Mouse (Mus musculus) urinary bladder, postnatal 36 days (tissue): Measurements from ENCODE around the gene Spred2.

Source experiments
- DNase-seq, 2 experiments: peaks; one replicate each; pipeline ENCODE4 v3.0.0; 2022; ENCODE audit warnings: low spot score in 2 of 2, mixed read lengths in 1 of 2

The Spred2 gene

DNA sequence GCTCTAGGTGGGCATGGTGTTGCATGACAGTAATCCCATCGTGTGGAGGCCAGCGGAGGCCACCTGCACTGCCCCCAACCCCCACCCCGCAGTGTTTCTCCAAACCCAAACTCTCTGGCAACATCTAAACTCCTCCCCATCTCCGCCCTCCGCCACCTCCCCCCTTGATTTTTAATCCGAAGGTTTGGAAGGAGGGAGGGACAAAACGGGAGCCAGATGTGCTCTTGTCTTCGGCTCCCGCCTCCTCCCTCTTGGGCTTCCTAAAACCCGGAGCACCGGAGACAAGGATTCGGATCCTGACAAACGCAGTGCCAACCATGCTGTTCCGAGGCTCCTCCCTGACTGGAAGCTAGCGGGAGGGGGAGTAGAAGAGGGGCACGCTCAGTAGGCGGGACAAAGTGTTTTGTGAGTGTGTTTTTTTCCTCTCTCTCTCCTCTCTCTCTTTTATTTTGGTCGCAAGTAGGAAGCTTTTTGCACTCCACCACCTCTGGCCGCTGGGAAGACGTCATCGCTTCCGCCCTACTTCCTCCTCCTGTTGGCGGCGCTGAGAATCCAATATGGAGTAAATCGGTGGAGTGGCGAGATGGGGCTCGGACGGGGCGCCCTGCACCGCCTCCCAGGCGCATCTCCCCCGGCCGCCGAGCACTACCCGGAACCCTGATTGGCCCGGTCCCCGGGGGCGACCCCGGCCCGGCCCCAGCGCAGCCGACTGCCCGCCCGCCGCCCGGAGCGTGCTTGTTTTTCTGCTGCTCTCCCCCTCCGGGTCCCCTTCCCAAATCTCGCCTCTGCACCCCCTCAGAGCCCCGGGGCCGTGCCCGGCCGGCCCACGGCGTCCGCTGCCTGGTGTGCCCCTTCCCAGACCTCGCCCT, at the start of gene Spred2:
Spred2 (plus strand) TSS at position 488 of the 869 bp plus-strand sequence.
- peak; percentile 83 to 87 for DNase-seq

DNA sequence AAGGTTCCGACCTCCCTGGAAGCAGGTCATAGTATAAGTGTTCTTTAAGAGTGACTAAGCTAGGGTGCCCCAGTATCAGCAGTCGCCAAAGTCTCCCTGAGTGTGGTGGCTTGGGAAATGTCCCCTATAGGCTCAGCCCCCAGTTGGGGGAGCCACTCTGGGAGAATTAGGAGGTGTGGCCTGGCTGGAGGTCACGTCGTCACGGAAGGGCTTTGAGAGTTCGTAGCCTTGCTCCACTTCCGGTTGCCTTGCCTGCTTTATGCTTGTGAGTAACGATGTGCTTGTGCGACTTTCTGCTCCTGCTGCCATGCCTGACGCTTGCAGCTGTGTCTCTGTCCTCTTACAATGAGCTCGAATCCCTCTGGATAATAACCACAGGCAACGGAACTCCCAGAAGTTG, 48.6 kb upstream of the Spred2 start:
- no peak for DNase-seq

DNA sequence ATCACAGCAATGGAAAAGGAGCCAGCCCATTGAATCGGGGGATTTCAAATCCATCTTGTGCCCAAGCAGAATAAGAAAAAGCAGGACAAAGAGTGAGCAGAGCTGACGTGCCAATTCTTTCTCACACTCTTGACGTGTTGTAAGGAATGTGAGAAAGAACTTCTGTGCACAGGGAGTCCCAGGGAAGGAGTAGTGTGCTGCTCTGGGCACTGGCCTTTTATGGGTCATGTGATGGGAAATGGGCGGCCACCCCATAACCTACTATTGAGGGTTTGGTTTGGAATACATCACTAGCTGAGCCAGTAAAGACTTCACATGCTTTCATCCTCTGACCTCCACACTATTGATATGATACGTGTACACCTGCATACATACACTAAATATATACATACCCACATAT, 48.2 kb upstream of the Spred2 start:
- no peak for DNase-seq

DNA sequence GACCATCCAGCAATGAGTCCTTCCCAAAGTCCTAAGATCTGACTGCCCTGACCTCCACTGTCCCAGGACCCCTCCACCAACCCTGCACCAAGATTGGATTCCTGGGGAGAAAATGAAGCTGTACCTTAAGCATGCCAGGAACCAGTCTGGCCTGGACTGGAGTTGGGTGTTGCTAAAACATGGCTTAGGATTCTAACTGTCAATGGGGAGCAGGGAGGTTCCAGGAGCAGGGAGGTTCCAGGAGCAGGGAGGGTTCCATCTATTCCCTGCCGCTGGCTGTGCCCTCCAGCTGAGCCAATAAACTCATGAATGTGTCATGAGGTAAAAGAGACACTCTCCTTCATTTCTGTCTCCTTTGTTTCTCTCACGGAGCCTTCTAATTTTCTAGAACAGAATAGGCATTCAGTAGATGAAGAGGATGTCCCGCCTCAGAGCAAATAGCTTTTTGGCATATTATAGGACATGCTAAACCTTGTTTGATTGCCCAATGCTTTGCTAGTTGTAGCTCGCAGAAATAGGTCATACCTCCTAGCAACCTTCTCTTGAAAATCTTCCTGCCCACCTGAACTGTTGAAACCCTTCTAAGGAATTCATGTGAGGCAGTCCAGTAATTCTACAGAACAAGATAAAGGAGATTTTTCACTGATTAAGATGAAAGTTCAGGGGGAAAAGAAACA, 46.8 kb upstream of the Spred2 start:
- peak; percentile 19 to 20 for DNase-seq

DNA sequence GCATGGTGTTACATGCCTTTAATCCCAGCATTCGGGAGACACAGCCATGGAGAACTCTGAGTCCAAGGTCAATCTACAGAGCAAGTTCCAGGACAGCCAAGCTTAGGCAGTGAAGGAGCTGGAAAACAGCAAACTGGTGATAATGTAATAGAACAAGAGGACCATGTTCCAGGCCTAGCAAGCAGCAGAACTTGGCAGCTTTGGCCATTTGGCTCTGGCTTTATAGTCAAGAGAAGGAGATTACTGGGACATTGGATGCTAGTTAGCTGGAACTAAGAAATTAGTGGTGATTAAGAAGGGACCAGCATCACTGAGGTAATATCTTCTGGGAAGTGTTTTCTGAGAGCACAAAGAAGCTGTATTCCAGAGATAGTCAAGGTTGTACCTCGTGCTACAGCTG, 42.8 kb upstream of the Spred2 start:
- DNase-seq: no peak

DNA sequence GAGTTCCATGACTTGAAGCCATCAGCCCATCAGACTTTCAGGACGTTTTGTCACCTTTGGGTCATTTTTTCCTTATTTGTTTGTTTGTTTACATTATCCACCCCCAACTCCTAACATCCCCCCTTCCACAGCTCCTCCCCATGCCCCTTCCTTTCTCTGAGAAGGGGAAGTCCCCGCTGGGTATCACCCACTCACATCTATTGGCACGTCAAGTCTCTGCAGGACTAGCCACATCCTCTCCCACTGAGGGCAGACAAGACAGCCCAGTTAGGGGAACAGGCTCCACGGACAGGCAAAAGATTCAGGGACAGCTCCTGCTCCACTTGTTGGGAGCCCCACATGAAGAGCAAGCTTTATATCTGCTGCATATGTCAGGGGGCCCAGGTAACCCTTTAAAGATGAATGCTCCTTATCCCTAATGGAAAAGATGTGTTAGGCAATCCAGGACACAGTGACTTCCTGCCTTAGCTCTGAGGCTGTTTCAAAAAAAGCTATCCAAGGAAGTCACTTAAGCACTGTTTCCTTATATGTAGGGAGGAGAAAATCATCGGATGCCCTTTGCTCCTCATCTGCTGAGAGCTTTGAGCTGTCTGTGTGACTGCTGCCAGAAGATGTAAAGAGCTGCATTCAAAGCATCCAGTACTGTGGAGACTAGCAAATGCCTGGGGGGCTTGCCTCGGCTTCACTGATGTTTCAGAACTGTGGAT, 33.3 kb upstream of the Spred2 start:
- DNase-seq: no peak

DNA sequence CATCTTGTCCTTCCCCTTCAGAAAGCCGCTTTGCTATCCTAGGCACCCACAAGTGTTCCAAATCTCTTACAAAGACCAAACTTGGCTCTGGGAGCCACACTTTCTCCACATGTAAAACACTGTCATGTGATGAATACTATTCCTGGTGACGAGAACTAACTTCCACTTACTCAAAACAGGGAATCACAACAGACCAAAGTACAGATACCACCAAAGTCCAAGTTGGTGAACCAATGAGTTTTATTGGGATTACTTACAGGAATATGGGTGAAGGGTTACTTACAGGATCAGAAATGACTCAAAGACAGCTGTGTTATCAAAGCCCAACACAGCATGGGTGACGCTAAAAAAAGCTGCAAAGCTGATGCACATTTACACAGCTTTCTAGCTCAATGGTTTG, 30.9 kb upstream of the Spred2 start:
- no peak for DNase-seq

DNA sequence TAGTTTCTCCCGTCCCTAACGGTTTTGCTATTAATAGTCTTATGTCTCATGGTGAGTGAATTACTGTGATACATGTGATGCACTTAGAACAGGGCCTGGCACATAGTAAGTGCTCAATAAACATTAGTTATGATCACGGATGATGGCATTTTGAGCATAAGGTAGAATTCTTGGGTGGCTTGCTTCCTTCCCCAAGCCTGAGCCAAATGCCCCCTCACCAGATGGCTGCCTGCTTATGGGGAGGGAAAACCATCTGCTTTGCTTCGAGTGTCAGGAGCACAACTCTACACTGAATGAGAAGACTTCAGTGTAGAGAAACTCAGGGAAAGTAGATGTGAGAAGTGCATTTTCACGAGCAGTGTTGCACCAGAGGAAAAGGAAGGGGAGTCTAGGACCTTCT, 24.6 kb upstream of the Spred2 start:
- DNase-seq: no peak

DNA sequence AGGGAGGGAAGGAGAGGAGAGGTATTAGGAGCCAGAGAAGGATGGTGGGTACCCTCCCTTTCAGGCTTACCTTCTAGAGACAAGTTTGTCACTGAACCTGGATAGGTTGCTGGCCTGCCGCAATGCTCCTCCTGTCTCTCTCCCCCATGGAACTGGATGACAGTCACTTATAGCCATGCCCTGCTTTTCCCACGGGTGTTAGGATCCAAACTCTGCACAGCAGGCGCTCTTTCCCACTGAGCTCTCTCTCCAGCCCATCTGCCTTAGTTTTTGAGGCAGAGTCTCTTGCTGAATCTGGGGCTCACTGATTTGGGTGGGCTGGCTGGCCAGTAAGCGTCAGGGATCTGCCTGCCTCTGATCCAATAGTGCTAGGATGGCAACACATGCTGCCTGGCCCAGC, 23.5 kb upstream of the Spred2 start:
- DNase-seq: no peak

DNA sequence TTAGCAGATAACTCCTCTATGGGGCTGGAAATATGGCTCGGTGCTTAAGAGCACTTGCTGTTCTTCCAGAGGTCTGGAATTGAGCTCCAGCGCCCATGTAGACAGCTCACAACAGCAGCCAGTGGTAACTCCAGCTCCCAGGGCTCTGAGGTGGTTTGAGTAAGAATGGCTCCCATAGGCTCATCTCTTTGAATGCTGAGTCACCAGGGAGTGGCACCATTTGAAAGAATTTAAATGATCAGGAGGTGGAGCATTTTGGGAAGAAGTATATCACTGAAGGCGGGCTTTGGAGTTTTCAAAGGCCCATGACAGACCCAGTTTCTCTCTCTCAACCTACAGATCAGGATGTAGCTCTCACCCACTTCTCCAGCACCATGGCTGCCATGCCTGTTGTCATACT, 13.0 kb upstream of the Spred2 start:
- DNase-seq: no peak

DNA sequence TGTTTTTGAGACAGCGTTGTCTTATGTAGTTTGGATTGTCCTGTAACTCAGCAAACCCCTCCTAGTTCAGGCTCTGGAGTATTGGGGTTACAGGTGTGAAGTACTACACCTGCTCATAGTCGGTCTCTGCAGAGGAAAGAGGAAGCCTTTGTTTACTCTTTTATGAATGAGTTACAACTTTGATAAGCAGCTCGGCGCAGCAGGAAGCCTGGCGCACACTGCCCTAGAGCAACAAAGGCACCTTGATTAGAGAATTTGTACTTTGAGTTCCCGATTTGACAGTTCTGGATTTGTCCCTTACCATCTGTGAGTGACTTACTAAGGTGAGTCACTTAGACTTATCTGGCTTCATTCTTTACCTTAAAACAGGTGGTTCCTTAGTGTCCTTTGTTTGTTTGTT, 12.0 kb upstream of the Spred2 start:
- DNase-seq: no peak

DNA sequence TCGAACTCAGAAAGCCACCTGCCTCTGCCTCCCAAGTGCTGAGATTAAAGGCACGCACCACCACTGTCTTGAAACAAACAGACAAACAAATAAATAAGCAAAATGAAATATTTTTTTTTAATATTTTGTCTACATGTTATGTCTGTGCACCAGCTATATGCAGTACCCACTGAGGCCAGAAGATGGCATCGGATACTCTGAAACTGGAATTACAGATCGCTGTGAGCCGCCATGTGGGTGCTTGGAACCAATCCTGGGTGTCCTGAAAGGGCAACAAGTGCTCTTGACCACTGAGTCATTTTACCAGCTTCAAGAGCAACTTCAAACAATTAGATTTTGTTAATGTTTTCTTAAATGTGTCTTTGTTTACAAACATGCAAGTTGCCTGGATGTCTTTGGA, 11.5 kb upstream of the Spred2 start:
- no peak for DNase-seq

DNA sequence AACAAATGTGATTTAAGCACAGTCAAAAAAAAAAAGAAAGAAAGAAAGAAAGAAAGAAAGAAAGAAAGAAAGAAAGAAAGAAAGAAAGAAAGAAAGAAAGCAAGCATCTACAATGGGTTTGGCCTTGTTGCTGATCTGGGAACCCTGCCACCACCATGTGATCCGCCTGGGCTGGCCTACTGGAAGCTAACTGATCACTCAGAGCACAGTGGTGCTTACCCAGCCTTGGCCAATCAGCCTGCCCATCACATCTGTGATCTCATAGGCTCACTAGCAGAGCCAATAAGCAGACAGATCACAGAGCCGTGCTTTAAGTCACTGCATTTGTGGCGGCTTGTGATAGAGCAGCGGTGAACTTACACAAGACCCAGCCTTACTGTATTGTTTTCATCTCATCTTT, 10.4 kb upstream of the Spred2 start:
- DNase-seq: no peak

DNA sequence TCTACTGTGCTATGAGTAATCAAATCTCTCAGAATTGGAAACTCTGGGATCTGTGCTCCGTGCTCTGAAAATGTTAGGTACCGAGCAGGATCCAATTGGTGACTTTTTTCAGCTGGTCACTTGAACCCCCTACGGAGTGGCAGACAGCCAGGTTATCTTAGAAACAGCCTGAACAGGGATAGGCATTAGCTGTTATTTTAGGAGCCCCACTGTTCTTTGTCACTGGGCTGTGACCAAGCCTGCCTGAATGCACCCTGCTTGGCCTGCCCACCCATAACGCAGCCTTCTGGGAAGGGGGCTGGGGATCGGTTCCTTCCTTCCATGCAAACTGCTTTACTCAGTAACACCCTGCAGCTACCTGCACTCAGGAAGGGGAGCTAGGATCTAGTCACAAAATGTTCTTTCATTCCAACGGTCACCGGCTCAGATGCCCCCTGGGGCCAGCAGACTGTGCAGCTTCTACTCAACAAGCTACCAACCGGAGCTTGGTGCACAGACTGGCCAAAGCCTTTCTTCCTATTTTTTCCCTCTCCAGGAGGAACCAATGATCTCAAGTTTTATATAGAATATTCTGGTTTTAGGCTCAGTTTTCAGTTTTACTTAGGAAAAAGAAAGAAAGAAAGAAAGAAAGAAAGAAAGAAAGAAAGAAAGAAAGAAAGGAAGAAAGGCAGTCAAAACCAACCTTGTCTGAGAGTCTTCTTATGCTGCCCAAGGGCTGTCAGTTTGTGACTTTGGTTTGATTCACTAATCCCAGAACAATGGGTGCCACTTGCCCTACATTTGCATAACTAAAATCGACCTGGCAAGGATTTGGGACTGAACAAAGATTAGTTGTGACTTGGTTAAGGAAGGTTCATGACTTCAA, 6.6 kb upstream of the Spred2 start:
- DNase-seq: no peak

DNA sequence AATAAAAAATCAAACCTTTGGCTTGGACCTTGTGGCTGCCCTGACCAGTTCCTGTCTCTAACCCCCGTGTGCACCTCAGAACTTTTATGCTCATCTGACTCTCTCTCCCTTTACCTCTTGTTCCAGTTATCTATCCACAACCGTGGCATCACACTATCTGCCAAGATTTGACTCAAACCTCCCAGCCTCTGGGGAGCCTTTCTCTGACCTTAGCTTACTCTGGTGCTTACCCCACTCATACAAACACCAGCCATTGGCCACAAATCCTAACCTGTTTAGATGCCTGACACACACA, 6.0 kb upstream of the Spred2 start:
- no peak for DNase-seq

DNA sequence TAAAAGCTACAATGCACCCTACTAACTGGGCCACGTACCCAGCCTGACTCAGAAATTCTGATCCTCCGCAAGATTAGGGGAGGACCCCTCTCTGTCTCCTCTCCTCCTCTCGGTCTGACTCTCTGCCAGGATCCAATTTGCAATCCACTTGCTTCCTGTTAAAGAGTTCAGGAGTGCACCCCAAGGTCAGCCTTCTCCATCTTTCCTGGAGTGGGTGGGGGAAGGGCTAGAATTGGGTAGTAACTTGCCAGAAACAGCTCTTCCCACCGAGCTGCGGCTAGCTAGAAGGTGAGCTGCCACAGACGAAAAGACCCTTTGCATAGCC, 4.8 kb upstream of the Spred2 start:
- DNase-seq: peak in 1 of 2 experiments; percentile 23

DNA sequence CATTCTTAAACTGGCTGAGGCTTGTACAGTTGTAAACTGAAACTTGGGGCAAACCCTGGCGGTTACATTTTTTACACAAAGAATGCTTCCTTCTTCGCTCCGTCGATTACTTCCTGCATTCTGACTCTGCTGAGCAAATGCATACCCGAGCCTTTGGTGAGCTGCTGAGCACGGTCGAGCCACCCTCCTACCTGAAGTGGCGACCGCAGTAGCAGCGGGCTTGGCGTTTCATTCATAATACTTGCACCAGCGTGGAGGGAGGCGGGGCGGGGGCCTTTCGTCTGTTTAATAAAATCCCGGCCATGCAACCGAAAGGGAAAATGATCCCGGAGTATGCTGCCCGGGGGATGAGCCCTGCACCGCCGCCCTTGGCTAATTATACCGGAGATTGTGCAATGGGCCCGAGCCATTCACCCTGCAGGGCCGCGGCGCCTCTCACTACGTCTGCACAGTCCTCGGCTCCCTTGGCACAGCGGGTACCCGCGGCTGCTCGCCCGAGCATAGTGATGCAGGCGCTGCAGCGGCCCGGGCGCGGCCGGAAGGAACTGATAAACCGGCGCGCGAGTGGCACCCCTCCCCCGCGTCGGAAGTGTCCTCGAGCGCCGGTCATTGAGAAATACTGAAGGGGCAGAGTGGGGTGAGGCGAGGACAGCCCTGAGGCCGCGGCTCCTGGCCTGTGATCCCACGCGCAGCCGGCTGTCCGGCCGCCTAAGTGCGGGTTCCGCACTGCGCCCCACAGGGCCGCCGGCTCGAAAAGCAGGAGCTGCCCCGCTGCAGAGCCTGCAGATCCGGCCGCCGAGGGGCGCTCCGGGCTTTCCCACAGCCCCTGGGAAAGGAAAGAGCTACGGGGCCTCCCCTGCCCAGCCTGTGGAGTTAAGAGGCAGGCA, 4.1 kb upstream of the Spred2 start:
- DNase-seq: peak; percentile 74 to 87

DNA sequence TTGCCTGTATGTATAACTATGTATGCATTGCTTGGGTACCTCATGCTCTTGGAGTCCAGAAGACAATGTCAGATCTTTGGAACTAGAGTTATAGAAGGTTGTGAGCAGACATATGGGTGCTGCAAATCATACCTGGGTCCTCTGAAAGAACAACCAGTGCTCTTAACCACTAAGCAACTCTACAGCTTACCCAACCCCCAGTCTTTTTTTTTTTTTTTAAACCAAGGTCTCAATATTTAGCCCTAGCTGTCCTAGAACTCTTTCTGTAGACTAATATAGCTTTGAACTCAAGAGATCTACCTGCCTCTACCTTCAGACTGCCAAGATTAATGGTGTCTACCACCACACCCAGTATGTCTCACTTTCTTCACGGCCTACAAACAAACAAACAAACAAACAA, 2.5 kb upstream of the Spred2 start:
- DNase-seq: no peak

DNA sequence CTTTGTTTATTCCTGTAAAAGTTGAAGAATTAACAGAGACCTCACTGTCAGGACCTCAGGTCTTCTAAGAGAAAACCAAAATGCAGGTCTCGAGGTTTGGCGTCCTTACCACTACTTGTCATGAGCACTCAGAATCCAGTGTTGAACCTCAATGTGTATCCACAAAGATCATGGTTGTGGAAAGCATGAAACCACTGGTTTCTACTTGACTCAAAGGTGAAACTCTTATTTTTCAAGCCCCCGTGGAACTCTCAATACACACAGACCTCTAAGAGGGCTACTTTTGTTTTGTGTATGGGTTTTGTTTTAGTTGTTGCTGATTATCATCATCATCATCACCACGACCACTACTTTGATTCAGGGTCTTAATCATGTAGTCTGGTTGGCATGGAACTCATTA, 2.0 kb upstream of the Spred2 start:
- no peak for DNase-seq

DNA sequence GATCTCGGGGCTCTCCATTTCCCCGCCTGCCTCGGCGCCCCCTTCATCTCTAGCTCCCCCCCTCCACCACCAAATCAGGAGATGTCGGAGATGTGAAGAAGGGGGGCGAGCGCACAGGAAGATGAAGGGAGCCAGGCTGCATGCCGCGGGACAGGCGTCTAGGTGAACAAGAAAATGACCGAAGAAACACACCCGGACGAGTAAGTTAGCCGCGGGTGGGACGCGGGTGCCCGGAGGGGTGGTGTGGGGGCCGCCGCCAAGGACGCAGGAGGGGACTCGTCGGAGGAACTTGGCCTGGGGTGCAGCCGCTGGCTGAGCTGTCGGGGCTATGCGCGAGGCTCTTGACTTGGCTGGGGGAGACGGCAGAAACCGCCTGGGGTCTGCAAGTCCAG, 578 bp downstream of the Spred2 start:
- peak in 1 of 2 experiments; percentile 32 for DNase-seq
